Mouse (Mus musculus): ENCODE data around the gene Rgs9.

DNA sequence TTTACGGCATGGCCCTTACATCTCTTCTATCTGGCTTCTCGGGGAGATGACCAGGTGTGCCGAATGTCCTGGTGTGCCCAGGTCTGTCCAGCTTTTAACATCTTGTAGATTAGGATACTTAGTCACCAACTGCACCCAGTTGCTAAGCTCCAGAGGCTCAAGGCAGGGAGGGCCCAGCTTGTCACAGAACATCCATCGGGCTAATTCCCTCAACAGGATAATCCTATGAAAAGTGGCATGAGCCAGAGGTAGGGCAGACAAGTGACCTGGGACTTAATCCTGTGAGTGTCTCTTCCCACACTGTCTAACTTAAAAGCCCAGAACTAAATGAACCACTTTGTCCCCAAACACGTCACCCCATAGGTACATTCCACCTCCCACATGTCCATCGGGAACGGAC is 898 bp downstream of the Rgs9 start:
- TF ChIP-seq POLR2A (IDR thresholded peaks at IDR 0.05; ENCODE audit: low read depth, low read length) (no peak), CTCF (IDR thresholded peaks at IDR 0.05; ENCODE audit: extremely low read depth, insufficient read length, insufficient replicate concordance, low read depth, low read length) (no peak)

All from small intestine, adult 2 months (tissue).